Mouse (Mus musculus) bone marrow, adult 2 months (tissue): ENCODE data around the gene Tmem240. TPM values are rescaled to one million over a fixed set of nuclear protein-coding genes. Genes with fewer than 3 reads are reported as not detected.

Experiments
- H3K27ac ChIP-seq: fragments of 200-500 bp; 2 replicates; pipeline ENCODE4 v1.5.1; 2012; ENCODE audit warnings: low read depth, mild to moderate bottlenecking, control low read depth, inconsistent platforms, low read length; ENCODE audit not compliant: control insufficient read depth, poor library complexity, insufficient read depth
- H3K4me1 ChIP-seq: fragments of 200-500 bp; 2 replicates; pipeline ENCODE4 v1.6.1; 2011; ENCODE audit warnings: low read length; ENCODE audit not compliant: control insufficient read depth, insufficient read depth
- H3K4me3 ChIP-seq: fragments of 200-500 bp; replicated peaks from 2 replicates; pipeline ENCODE3; 2011; ENCODE audit warnings: mild to moderate bottlenecking, low read depth, low read length, control low read depth; ENCODE audit not compliant: control insufficient read depth
- CTCF ChIP-seq: fragments of 200-500 bp; IDR thresholded peaks from 2 replicates; pipeline ENCODE4 v1.5.1; 2011; ENCODE audit warnings: low read length, control low read depth; ENCODE audit not compliant: control insufficient read depth, insufficient read depth
- POLR2A ChIP-seq: fragments of 200-500 bp; IDR thresholded peaks from 2 replicates; pipeline ENCODE4 v1.6.1; 2011; ENCODE audit warnings: low read depth, mild to moderate bottlenecking, control low read depth, low read length, borderline replicate concordance; ENCODE audit not compliant: control insufficient read depth
- WGBS: fragments of 180-500 bp; shearing (Covaris S2); methylation state at CpG from one replicate; pipeline ENCODE4 v1.1.7; 2018; 5-methylcytosine and 5-hydroxymethylcytosine counted together
- polyA plus RNA-seq: library from polyadenylated mRNA; stranded (reverse); fragments of >200 nt; gene quantifications from 2 replicates; pipeline ENCODE4 v1.2.4, GENCODE M21; 2011; ENCODE audit warnings: low replicate concordance; ENCODE audit not compliant: missing spikeins, insufficient read depth, insufficient read length

Tmem240 gene
- polyA plus RNA-seq, 1 experiment, result 3.0 TPM

DNA sequence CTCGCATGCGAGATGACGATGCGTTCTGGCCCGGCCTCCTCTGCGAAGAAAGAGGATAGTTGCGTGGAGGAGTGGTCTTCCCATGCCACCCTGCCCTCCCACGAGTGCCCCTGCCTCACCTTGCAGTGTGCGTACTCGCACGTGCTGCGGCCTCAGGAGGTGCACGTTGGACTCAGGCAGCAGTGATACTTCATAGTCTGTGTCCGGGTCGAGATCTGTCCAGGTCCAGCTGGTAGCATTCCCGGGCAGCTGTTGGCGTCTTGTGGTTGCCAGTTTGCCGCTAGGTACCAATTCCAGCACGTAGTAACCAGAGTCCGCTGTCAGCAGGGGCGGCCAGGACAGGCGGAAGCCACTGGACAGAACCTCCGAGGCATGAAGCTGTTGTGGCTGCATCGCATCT lies 36.0 kb downstream of the Tmem240 start:
- Histone ChIP-seq H3K4me1 (peaks cover 6% of the 10 kb centered on the region), H3K27ac (no peak overlapping the region; the same call in 1 of the 2 replicates), H3K4me3 (no peak overlapping the region)
- 75% methylated on average over 24 of the region's 24 CpGs for WGBS
- TF ChIP-seq CTCF (no peak; the same call in 1 of the 2 replicates), POLR2A (peak; percentile 15; the same call in 1 of the 2 replicates)

- TF ChIP-seq POLR2A (no peak), CTCF (no peak)
- Histone ChIP-seq H3K4me1 (peaks cover 6% of the 10 kb centered on the region), H3K27ac (no peak overlapping the region), H3K4me3 (no peak overlapping the region)
- 65% methylated on average over 2 of the region's 2 CpGs for WGBS
Measured at GRCm38 (mm10) chr4:155771706-155772105, 37.1 kb downstream of the Tmem240 start.

GRCm38 (mm10) chr4:155772786-155773185 lies 38.2 kb downstream of the Tmem240 start:
- Histone ChIP-seq H3K27ac (no peak overlapping the region), H3K4me1 (peaks cover 6% of the 10 kb centered on the region), H3K4me3 (no peak overlapping the region)
- WGBS, result 85% methylated on average over 13 of the region's 13 CpGs
- TF ChIP-seq POLR2A (no peak), CTCF (no peak)

DNA sequence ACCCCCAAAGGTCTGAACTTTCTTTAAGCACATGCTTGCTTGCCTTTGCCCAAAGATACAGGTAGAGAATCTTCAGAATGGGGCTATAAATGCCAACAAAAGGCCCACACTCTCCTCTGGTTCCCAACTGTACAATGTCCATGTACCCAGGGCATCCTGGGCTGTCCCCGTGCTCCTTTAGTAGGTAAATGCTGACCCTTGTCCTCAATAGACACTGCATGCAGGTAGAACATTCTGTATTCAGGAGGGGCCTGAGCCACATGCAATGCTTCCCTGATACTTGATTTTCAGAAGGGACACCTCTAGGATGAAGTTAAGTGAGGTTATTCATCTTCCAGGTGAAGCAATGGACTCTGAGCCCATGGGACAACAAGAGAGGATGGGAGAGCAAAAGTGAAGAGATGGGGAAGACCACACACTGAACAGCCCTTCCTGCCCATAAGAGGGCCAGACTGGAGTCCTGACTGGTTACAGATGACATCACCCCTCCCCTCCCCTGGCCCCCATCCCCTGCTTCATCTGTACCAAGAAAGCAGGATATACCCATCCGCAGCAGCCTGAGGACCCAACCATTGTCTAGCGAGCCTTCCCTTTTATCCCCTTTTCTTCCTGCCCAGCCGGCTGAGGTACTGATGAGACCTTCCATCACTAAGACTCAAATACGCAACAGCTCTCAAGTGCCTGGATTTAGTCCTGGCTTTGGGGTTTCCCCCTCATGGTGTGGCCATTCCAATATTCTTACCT lies 38.9 kb downstream of the Tmem240 start:
- peaks cover 6% of the 10 kb centered on the region for H3K4me1 ChIP-seq
- WGBS, result 50% methylated on average over 5 of the region's 5 CpGs
- H3K27ac ChIP-seq, result no peak overlapping the region
- no peak overlapping the region for H3K4me3 ChIP-seq
- TF ChIP-seq POLR2A (no peak), CTCF (no peak)

DNA sequence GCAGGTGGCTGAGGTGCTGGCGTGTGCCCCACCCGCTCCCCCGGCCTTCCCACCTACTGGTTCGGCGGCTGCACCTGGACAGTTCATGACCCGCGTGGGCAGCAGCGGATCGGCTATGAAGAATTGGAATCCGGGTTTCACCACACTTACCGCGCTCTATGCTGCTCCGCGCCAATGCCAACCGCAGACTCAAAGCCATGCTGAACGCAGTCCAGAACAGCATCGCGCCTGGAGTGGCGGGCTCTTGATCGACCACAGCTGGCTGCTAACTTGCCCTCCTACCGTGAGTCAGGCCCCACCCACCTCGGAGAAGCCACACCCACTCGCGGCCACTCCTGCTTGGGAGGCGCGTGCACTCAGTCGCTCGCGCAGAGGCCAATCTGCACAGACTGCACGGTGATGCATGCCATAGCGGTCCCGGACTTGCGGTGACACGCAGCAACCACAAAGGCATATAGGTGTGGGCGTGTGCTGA lies 39.7 kb downstream of the Tmem240 start, which contains the start of gene Vwa1:
Vwa1 (minus strand) TSS at position 419 of the 475 bp plus-strand sequence.
- TF ChIP-seq CTCF (no peak), POLR2A (peak; percentile 29; the same call in 1 of the 2 replicates)
- 1% methylated on average over 35 of the region's 35 CpGs for WGBS
- H3K27ac ChIP-seq, result no peak within 1 kb of the TSS
- peaks cover 6% of the 10 kb centered on the region for H3K4me1 ChIP-seq
- H3K4me3 ChIP-seq, result peak within 1 kb of the TSS; percentile 40

GRCm38 (mm10) chr4:155774971-155775740 lies 40.6 kb downstream of the Tmem240 start:
- Histone ChIP-seq H3K4me3 (no peak overlapping the region), H3K27ac (no peak overlapping the region), H3K4me1 (peaks cover 6% of the 10 kb centered on the region)
- WGBS, result 17% methylated on average over 9 of the region's 9 CpGs
- TF ChIP-seq CTCF, result no peak
- no peak for TF ChIP-seq POLR2A

GRCm38 (mm10) chr4:155775855-155776254 lies 41.3 kb downstream of the Tmem240 start:
- WGBS, result 72% methylated on average over 3 of the region's 3 CpGs
- peaks cover 4% of the 10 kb centered on the region for H3K4me1 ChIP-seq
- TF ChIP-seq CTCF (no peak), POLR2A (no peak)
- no peak overlapping the region for H3K27ac ChIP-seq
- H3K4me3 ChIP-seq, result no peak overlapping the region

GRCm38 (mm10) chr4:155776704-155777335 lies 42.2 kb downstream of the Tmem240 start:
- Histone ChIP-seq H3K4me1 (peaks cover 4% of the 10 kb centered on the region), H3K27ac (no peak overlapping the region), H3K4me3 (no peak overlapping the region)
- TF ChIP-seq POLR2A, result no peak
- no peak for TF ChIP-seq CTCF
- 38% methylated on average over 2 of the region's 2 CpGs for WGBS
